Mouse (Mus musculus) midbrain, embryonic 13.5 days (tissue): Measurements from ENCODE around the gene Zfp207. TPM values are rescaled to one million over a fixed set of nuclear protein-coding genes. Genes with fewer than 3 reads are reported as not detected.
"Not testable (repeated sequence)": the region's sequence is repeated elsewhere in the genome, so short reads cannot be mapped to it uniquely, and the experiment has no call there.

ENCODE experiments used
- ATAC-seq: fragments of 200-750 bp; cut with Nextera tagmentation; 2 replicates; pipeline ENCODE4 v1.8.0; 2017; ENCODE audit warnings: mild to moderate bottlenecking, moderate TSS enrichment, moderate library complexity
- H3K27ac ChIP-seq: fragments of 300-500 bp; sonication (generic); 2 replicates; pipeline ENCODE4 v1.5.1; 2015; ENCODE audit warnings: inconsistent platforms, mild to moderate bottlenecking, moderate library complexity
- H3K27me3 ChIP-seq: fragments of 300-500 bp; sonication (generic); 2 replicates; pipeline ENCODE4 v1.6.1; 2015; ENCODE audit warnings: mild to moderate bottlenecking, inconsistent platforms
- H3K36me3 ChIP-seq: fragments of 300-500 bp; sonication (generic); 2 replicates; pipeline ENCODE4 v1.6.1; 2015; ENCODE audit warnings: mild to moderate bottlenecking, inconsistent platforms
- H3K4me1 ChIP-seq: fragments of 300-500 bp; sonication (generic); replicated peaks from 2 replicates; pipeline ENCODE4 v1.6.1; 2015; ENCODE audit warnings: inconsistent platforms
- H3K4me2 ChIP-seq: fragments of 300-500 bp; sonication (generic); replicated peaks from 2 replicates; pipeline ENCODE4 v1.6.1; 2015; ENCODE audit warnings: moderate library complexity, mild to moderate bottlenecking, inconsistent platforms
- H3K4me3 ChIP-seq: fragments of 300-500 bp; sonication (generic); replicated peaks from 2 replicates; pipeline ENCODE4 v1.5.1; 2015; ENCODE audit warnings: mild to moderate bottlenecking, inconsistent platforms
- H3K9ac ChIP-seq: fragments of 300-500 bp; sonication (generic); replicated peaks from 2 replicates; pipeline ENCODE4 v1.6.1; 2015; ENCODE audit warnings: mild to moderate bottlenecking, inconsistent platforms
- H3K9me3 ChIP-seq: fragments of 300-500 bp; sonication (generic); 2 replicates; pipeline ENCODE4 v1.6.1; 2016; ENCODE audit warnings: mild to moderate bottlenecking, inconsistent platforms
- WGBS: fragments of 180-500 bp; shearing (Covaris S2); methylation state at CpG from one replicate; pipeline ENCODE4 v1.1.7; 2015; 5-methylcytosine and 5-hydroxymethylcytosine counted together
- polyA plus RNA-seq: library from polyadenylated mRNA; unstranded; fragments of >200 nt; fragmentation: Nextera tagmentation; extraction: Ambion mirVana; gene quantifications from 2 replicates; pipeline ENCODE4 v1.2.1, GENCODE M21; 2015

Gene Zfp207
- polyA plus RNA-seq, 1 experiment from 2014 or later = 244 TPM

DNA sequence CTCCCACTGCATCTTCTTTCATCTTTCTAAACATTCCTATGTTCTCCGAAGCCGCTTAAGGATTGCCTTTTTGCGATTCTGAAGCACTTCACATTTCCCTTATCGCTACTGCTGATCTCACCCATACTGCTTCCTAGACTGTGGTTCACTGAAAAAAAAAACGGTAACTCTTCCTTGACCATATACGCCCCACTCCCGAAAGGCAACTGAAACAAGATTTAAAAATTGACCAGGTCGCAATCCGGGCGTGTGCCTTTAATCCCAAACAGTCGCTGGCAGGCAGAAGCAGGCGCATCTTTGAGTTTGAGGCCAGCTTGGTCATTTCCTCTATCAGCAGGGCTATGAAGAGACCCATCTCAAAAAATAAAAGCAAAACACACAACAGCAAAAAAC, 457 bp upstream of the Zfp207 start:
- WGBS = 8% methylated on average over 12 of the region's 12 CpGs
- no peaks in the 10 kb centered on the region for H3K27me3 ChIP-seq
- H3K36me3 ChIP-seq = peaks cover 4% of the 10 kb centered on the region
- peak; percentile 24 for ATAC-seq
- no peaks in the 10 kb centered on the region for H3K9me3 ChIP-seq
- peak overlapping the region; percentile 94 for H3K4me3 ChIP-seq
- peak overlapping the region; percentile 90 for H3K27ac ChIP-seq
- H3K4me2 ChIP-seq = peak overlapping the region; percentile 68
- H3K9ac ChIP-seq = peak overlapping the region; percentile 70
- peaks cover 41% of the 10 kb centered on the region for H3K4me1 ChIP-seq

DNA sequence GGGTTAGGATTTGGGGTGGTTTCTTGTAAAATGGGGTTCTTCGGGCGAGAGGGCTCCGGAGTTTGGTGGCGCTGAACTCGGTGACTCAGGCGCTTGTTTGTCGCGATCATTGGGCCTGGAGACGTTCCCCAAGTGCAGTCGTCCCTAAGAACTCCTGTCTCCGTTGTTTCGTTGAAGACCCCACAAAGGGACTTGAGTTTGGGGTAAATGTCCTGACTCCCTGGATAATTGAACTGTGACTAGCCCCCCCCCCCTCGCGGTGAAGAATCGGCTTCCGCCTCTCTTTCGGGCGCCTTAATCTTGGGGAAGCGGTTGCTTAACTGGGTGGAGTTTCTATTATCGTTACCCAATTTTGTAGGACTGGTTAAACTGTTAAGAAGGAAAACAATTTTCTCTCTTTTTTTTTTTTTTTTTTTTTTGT, 557 bp downstream of the Zfp207 start:
- Histone ChIP-seq H3K27ac (peak overlapping the region; percentile 90), H3K27me3 (no peaks in the 10 kb centered on the region), H3K4me2 (peak overlapping the region; percentile 36), H3K36me3 (peaks cover 14% of the 10 kb centered on the region), H3K4me3 (peak overlapping the region; percentile 94), H3K4me1 (peaks cover 41% of the 10 kb centered on the region), H3K9ac (peak overlapping the region; percentile 98), H3K9me3 (no peaks in the 10 kb centered on the region)
- under 1% methylated on average over 20 of the region's 20 CpGs for WGBS
- ATAC-seq = peak; percentile 15; the same call in 1 of the 2 replicates

DNA sequence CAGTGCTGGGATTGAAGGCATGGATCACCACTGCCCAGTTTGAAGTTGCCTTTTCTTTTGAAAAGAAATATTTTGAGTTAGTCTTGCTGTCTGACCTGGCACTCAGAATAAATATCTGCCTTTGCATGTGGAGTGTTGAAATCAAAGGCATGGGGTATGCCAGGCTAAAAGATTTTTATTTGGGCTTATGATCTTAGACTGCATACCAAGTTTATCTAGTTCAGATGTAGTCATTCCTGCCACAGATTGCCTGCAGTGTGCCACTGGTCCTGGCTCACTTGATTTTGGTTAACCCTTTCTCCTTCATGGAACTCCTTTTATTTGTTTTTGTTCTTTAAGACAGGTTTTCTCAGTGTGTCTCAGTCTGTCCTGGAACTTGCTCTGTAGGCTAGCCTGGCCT, 1.4 kb downstream of the Zfp207 start:
- peak overlapping the region; percentile 94 for H3K4me3 ChIP-seq
- H3K4me1 ChIP-seq = peaks cover 41% of the 10 kb centered on the region
- no peak for ATAC-seq
- H3K27ac ChIP-seq = no peak overlapping the region
- H3K9me3 ChIP-seq = no peaks in the 10 kb centered on the region
- H3K27me3 ChIP-seq = no peaks in the 10 kb centered on the region
- peaks cover 20% of the 10 kb centered on the region for H3K36me3 ChIP-seq
- peak overlapping the region; percentile 98 for H3K9ac ChIP-seq
- peak overlapping the region; percentile 99 for H3K4me2 ChIP-seq

DNA sequence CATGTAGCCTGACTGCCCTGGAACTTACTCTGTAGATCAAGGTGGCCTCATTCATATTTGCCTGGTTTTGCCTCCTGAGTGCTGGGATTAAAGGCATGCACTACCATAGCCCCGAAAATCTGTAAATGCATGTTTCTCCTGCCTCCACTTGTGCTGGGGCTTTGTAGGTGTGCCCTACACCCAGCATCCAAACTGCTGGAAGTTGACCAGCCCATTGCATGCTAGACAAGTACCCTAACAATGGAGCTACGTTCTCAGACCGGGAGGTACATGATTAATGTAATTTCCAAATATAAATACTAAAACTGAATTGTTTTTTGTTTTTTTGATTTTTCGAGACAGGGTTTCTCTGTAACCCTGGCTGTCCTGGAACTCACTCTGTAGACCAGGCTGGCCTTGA, 2.0 kb downstream of the Zfp207 start:
- Histone ChIP-seq H3K27me3 (no peaks in the 10 kb centered on the region), H3K4me3 (peak overlapping the region; percentile 94), H3K27ac (no peak overlapping the region; the same call in 1 of the 2 replicates), H3K4me2 (peak overlapping the region; percentile 99), H3K36me3 (peaks cover 25% of the 10 kb centered on the region), H3K4me1 (peaks cover 41% of the 10 kb centered on the region), H3K9ac (peak overlapping the region; percentile 98), H3K9me3 (no peaks in the 10 kb centered on the region)
- ATAC-seq = no peak
- 60% methylated on average over 4 of the region's 4 CpGs for WGBS

DNA sequence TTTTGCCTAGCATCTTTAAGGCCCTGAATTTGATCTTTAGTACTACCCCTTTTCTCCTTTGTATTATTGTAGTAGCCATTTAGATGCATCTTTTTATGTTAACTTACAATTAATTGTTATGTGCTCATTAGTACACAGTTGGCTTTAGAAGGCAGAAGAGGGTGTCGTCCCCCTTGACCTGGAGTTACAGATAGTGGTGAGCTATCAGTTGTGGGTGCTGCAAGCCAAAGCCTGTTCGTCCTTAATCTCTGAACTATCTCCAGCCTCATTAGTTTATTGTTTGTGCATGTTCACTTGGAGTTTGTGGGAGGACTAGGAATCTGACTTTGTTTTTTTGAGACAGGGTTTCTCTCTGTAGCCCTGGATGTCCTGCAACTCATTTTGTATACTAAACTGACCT, 3.7 kb downstream of the Zfp207 start:
- no peaks in the 10 kb centered on the region for H3K9me3 ChIP-seq
- ATAC-seq = no peak
- no peak overlapping the region for H3K27ac ChIP-seq
- H3K9ac ChIP-seq = no peak overlapping the region
- WGBS = 90% methylated on average over 2 of the region's 2 CpGs
- H3K4me1 ChIP-seq = peaks cover 41% of the 10 kb centered on the region
- H3K4me3 ChIP-seq = peak overlapping the region; percentile 94
- H3K4me2 ChIP-seq = peak overlapping the region; percentile 99
- peaks cover 33% of the 10 kb centered on the region for H3K36me3 ChIP-seq
- no peaks in the 10 kb centered on the region for H3K27me3 ChIP-seq

DNA sequence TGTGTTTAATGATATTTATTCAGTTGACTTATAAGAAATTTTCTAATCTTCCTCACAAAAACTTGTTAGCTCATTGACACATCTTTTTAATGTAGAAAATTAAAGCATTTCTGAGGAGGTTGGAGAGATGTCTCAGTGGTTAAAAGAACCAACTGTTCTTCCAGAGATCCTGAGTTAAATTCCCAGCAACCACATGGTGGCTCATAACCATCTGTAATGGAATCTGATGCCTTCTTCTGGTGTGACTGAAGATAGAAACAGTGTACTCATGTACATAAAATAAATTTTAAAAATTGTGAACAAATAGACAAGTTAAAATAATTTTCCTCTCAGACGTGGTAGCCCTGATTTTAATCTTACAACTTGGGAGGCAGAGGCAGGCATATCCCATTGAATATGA, 6.8 kb downstream of the Zfp207 start:
- H3K9me3 ChIP-seq = no peaks in the 10 kb centered on the region
- no peak overlapping the region for H3K4me3 ChIP-seq
- H3K27ac ChIP-seq = no peak overlapping the region
- peaks cover 28% of the 10 kb centered on the region for H3K4me1 ChIP-seq
- WGBS = 89% methylated on average over 1 of the region's 1 CpGs
- H3K9ac ChIP-seq = no peak overlapping the region
- no peak for ATAC-seq
- no peaks in the 10 kb centered on the region for H3K27me3 ChIP-seq
- H3K4me2 ChIP-seq = no peak overlapping the region
- peaks cover 50% of the 10 kb centered on the region for H3K36me3 ChIP-seq

DNA sequence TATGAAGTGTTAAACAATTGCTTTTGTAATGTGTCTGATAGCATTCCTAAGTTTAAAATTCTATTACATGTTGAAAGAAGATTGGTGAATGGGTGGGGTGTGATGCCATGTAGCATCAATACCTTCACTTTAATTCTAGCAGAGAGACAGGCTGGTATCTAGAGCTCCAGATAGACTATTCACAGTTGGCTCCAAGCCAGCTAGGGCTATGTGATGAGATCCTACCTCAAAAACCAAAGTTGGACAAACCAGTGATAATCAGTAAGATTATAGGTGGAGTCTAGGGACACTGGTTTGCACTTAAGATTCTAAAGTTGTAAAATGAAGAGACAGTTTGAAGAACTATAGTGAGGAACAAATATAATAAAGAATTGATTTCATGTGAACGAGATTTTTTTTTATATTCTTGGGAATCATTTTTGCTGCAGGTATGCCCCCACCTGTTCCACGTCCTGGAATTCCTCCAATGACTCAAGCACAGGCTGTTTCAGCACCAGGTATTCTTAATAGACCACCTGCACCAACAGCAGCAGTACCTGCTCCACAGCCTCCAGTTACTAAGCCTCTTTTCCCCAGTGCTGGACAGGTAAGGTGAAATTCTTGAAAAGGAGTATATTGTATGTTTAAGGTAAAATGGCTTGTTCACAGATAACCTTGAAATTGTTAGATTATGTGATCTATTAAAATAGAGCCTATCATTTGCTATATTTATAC, 8.5 kb downstream of the Zfp207 start:
- peaks cover 11% of the 10 kb centered on the region for H3K4me1 ChIP-seq
- 95% methylated on average over 2 of the region's 2 CpGs for WGBS
- H3K4me2 ChIP-seq = no peak overlapping the region
- H3K9me3 ChIP-seq = no peaks in the 10 kb centered on the region
- H3K27me3 ChIP-seq = no peaks in the 10 kb centered on the region
- peaks cover 66% of the 10 kb centered on the region for H3K36me3 ChIP-seq
- no peak for ATAC-seq
- no peak overlapping the region for H3K9ac ChIP-seq
- H3K4me3 ChIP-seq = no peak overlapping the region
- no peak overlapping the region for H3K27ac ChIP-seq

DNA sequence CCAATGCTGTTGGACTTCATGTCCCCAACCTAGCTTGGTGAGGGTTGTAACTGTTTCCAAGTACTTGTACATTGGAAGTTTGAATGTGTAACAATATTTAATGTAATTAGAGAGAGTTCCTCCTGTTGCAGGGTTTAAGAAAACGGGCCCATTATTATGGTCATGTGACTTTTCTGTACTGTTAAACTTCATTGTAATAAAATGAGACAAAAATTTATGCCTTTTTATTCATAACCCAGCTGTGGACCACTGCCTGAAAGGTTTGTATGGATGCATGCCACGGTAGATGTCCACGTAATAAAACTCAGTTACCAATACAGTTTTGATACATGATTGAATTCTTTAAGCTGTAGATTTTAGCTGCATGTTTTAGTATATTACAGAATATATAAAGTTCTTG, 12.9 kb downstream of the Zfp207 start:
- Histone ChIP-seq H3K27ac (no peak overlapping the region), H3K36me3 (peaks cover 66% of the 10 kb centered on the region)

DNA sequence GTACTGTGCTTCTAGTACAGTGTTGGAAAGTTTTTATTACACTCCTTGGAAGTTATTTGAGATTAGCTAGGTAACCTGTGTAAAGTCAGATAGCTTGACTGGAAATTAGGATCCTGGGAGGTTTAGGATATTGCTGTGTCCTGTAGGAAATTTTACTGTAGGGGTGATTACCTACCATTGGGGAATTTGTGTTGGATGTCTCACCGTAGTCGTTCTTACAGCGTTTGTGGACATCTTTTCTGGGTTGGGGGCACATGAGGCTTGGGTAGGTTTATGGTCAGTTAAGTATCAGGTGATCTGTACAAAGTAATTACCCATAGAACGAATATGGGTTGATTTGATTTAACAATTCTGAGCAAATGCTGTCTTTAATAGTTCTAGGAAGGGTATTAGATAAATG, 13.5 kb downstream of the Zfp207 start:
- 90% methylated on average over 4 of the region's 4 CpGs for WGBS

More for the DNA sequence above, 12.9 kb downstream of the Zfp207 start:
- Histone ChIP-seq H3K4me2 (no peak overlapping the region), H3K4me1 (no peaks in the 10 kb centered on the region), H3K27me3 (no peaks in the 10 kb centered on the region), H3K9me3 (no peaks in the 10 kb centered on the region), H3K9ac (no peak overlapping the region), H3K4me3 (no peak overlapping the region)
- ATAC-seq = no peak
- 93% methylated on average over 3 of the region's 3 CpGs for WGBS

DNA sequence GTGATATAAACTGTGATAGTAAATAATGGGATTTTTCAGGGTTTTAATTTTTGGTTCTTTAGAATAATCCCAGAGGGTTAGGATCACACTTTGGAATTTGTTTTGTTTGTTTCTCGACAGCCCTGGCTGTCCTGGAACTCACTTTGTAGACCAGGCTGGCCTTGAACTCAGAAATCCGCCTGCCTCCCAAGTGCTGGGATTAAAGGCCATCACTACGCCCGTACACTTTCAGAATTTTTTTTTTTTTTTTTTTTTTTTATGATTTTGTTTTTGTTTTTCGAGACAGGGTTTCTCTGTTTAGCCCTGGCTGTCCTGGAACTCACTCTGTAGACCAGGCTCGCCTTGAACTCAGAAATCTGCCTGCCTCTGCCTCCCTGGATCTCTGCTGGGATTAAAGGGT, 24.8 kb downstream of the Zfp207 start:
- H3K27me3 ChIP-seq, H3K4me1 ChIP-seq, H3K9me3 ChIP-seq, H3K4me2 ChIP-seq, H3K27ac ChIP-seq, H3K9ac ChIP-seq, H3K4me3 ChIP-seq, ATAC-seq: not testable (repeated sequence)
- WGBS = 97% methylated on average over 6 of the region's 6 CpGs
- peaks cover 57% of the 10 kb centered on the region for H3K36me3 ChIP-seq

More for the DNA sequence above, 13.5 kb downstream of the Zfp207 start:
- Histone ChIP-seq H3K9me3 (no peaks in the 10 kb centered on the region), H3K27me3 (no peaks in the 10 kb centered on the region), H3K4me1 (no peaks in the 10 kb centered on the region), H3K36me3 (peaks cover 64% of the 10 kb centered on the region), H3K27ac (no peak overlapping the region), H3K4me2 (no peak overlapping the region), H3K4me3 (no peak overlapping the region), H3K9ac (no peak overlapping the region)
- ATAC-seq = no peak

DNA sequence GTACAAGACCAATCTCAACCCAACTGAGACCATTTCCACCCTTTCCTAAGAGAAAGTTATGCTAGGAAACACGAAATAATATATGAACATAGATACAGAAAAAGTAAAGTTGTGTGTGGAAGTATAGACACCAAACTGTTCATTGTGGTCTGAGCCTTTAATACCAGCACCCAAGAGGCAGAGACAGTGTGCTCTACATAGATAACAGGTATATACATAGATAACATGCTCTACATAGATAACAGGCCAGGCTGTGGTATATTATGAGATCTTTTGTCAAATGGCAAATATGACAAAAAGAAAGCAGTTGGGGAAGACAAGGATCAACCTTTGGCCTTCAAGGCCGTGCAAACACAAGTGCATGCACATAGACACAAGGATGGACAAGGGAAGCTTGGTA, 27.3 kb downstream of the Zfp207 start:
- Histone ChIP-seq H3K9ac (no peak overlapping the region), H3K27ac (no peak overlapping the region), H3K9me3 (no peaks in the 10 kb centered on the region), H3K4me3 (no peak overlapping the region), H3K4me1 (no peaks in the 10 kb centered on the region), H3K36me3 (peaks cover 58% of the 10 kb centered on the region), H3K27me3 (no peaks in the 10 kb centered on the region), H3K4me2 (no peak overlapping the region)
- WGBS = 91% methylated on average over 2 of the region's 2 CpGs
- no peak for ATAC-seq

DNA sequence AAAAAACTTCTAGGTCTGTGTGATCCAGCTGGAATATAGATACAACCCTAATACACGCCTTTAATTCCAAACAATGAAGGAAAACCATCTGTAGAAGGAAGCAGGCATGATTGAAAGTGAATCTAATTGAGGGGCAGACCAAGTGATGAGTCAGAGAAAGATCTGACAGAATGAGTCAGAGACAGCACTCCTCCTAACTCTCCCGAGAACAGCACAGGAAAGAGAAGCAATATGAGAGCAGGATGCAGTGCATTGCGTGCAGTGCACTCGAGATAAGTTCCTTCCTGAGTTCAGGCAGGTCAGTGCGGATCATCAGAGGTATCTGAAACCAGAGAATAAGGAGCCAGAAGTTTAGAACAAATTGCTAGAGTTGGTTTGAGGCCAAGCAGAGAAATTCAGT, 34.0 kb downstream of the Zfp207 start:
- no peaks in the 10 kb centered on the region for H3K27me3 ChIP-seq
- H3K4me2 ChIP-seq = no peak overlapping the region
- WGBS = 94% methylated on average over 5 of the region's 5 CpGs
- H3K4me1 ChIP-seq = no peaks in the 10 kb centered on the region
- no peak overlapping the region for H3K9ac ChIP-seq
- H3K36me3 ChIP-seq = peaks cover 29% of the 10 kb centered on the region
- H3K9me3 ChIP-seq = peaks cover 5% of the 10 kb centered on the region; the same call in 1 of the 2 replicates
- ATAC-seq = no peak
- H3K27ac ChIP-seq = no peak overlapping the region
- H3K4me3 ChIP-seq = no peak overlapping the region

DNA sequence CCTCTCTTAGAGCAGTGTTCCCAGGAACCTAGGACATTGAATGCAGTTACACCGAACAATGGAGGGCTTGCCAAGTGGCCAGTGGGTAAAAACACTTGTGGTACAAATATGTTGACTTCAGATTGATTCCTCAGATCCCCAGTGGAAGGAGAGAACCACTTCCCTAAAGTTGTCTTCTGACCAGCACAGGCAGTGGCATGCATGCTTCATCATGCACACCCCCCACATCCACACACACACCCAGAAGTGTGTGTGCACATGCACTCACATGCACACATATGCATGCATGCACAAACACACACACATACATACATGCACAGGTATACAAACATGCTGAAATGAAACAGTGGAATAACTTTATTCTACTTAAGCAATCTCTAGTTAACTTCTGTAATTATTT, 36.7 kb downstream of the Zfp207 start:
- Histone ChIP-seq H3K9me3 (peaks cover 5% of the 10 kb centered on the region; the same call in 1 of the 2 replicates), H3K27ac (no peak overlapping the region), H3K36me3 (peaks cover 22% of the 10 kb centered on the region), H3K9ac (no peak overlapping the region), H3K27me3 (no peaks in the 10 kb centered on the region), H3K4me1 (no peaks in the 10 kb centered on the region), H3K4me3 (no peak overlapping the region), H3K4me2 (no peak overlapping the region)
- 89% methylated on average over 1 of the region's 1 CpGs for WGBS
- ATAC-seq = no peak
